In genomic region chr15:102518859-102519201, GRCm38 (mm10) we compare ENCODE assay signal across 8 mouse cellular contexts. TPM values are rescaled to one million over a fixed set of nuclear protein-coding genes. Genes with fewer than 3 reads are reported as not detected.
DNase-seq lines count a peak whose midpoint lies in the region; ATAC-seq and TF ChIP-seq lines count a peak whose summit lies in the region.

No protein-coding gene starts in this region.

- peak overlapping the region; percentile 92 for H3K9ac ChIP-seq in lung, embryonic 16.5 days (ENCODE audit: low read length)
- peak overlapping the region; percentile 81 for H3K9ac ChIP-seq in limb, embryonic 12.5 days (replicated peaks)

- 8% methylated on average over 9 of the region's 9 CpGs for WGBS in lung, embryonic 16.5 days
- 23% methylated on average over 9 of the region's 9 CpGs for WGBS in forebrain, embryonic 10.5 days
- 10% methylated on average over 9 of the region's 9 CpGs for WGBS in limb, embryonic 12.5 days
- WGBS in olfactory bulb, adult 2 months = 6% methylated on average over 9 of the region's 9 CpGs

- peak overlapping the region; percentile 82 for H3K4me2 ChIP-seq in lung, embryonic 16.5 days (ENCODE audit: low read depth, low read length)
- H3K4me2 ChIP-seq in limb, embryonic 12.5 days = peak overlapping the region; percentile 59

- no peak for ATAC-seq in lung, embryonic 16.5 days (ENCODE audit: low read depth)
- ATAC-seq in limb, embryonic 12.5 days (ENCODE audit: insufficient number of reproducible peaks, insufficient read depth, low FRiP score, low TSS enrichment, low read depth) = no peak
- no peak for ATAC-seq in activated CD4-positive, CD25-positive, alpha-beta regulatory T cell, adult 4 months

- no peak; the same call in 1 of the 2 replicates for TF ChIP-seq POLR2A in olfactory bulb, adult 2 months (IDR thresholded peaks at IDR 0.05; ENCODE audit: insufficient read depth, low read depth, low read length)

- no peak for TF ChIP-seq CTCF in olfactory bulb, adult 2 months (IDR thresholded peaks at IDR 0.05; ENCODE audit: insufficient read depth, low read depth, low read length)

- intact Hi-C loops in left cerebral cortex, postnatal 4 days (cut with DNase I) = no loop called here

- H3K4me3 ChIP-seq in lung, embryonic 16.5 days (ENCODE audit: low read length) = peak overlapping the region; percentile 60
- peak overlapping the region; percentile 79 for H3K4me3 ChIP-seq in forebrain, embryonic 10.5 days
- peak overlapping the region; percentile 70 for H3K4me3 ChIP-seq in limb, embryonic 12.5 days (replicated peaks)
- peak overlapping the region; percentile 89 for H3K4me3 ChIP-seq in olfactory bulb, adult 2 months (ENCODE audit: insufficient read depth, low read depth, low read length)

- peaks cover 10% of the 10 kb centered on the region; the same call in 1 of the 2 replicates for H3K36me3 ChIP-seq in lung, embryonic 16.5 days (ENCODE audit: control insufficient read depth, insufficient read depth, low read length)
- H3K36me3 ChIP-seq in forebrain, embryonic 10.5 days (replicated peaks) = peaks cover 37% of the 10 kb centered on the region
- H3K36me3 ChIP-seq in limb, embryonic 12.5 days = peaks cover 30% of the 10 kb centered on the region

- H3K27me3 ChIP-seq in lung, embryonic 16.5 days (ENCODE audit: control insufficient read depth, insufficient read depth, low read depth, low read length) = no peaks in the 10 kb centered on the region
- no peaks in the 10 kb centered on the region for H3K27me3 ChIP-seq in forebrain, embryonic 10.5 days (ENCODE audit: poor library complexity, severe bottlenecking)
- H3K27me3 ChIP-seq in limb, embryonic 12.5 days = no peaks in the 10 kb centered on the region

- peak overlapping the region; percentile 99 for H3K27ac ChIP-seq in lung, embryonic 16.5 days (ENCODE audit: low read length)
- peak overlapping the region; percentile 99 for H3K27ac ChIP-seq in forebrain, embryonic 10.5 days
- peak overlapping the region; percentile 98 for H3K27ac ChIP-seq in limb, embryonic 12.5 days
- peak overlapping the region; percentile 100 for H3K27ac ChIP-seq in olfactory bulb, adult 2 months (ENCODE audit: insufficient read depth, low read depth, low read length)

- DNase-seq in lung, adult 18-20 months = no peak
- no peak for DNase-seq in forebrain, embryonic 10.5 days (ENCODE audit: extremely low spot score, low spot score)
- DNase-seq in left cerebral cortex, postnatal 4 days = no peak
- no peak for DNase-seq in spleen, adult 18-20 months

- H3K4me1 ChIP-seq in lung, embryonic 16.5 days (replicated peaks; ENCODE audit: control insufficient read depth, insufficient read depth, low read length) = peaks cover 14% of the 10 kb centered on the region
- peaks cover 50% of the 10 kb centered on the region for H3K4me1 ChIP-seq in forebrain, embryonic 10.5 days
- H3K4me1 ChIP-seq in limb, embryonic 12.5 days (replicated peaks) = peaks cover 22% of the 10 kb centered on the region
- H3K4me1 ChIP-seq in olfactory bulb, adult 2 months (ENCODE audit: control insufficient read depth, insufficient read depth, low read length) = peaks cover 17% of the 10 kb centered on the region

- no peaks in the 10 kb centered on the region for H3K9me3 ChIP-seq in lung, embryonic 16.5 days (ENCODE audit: control insufficient read depth, low read length)
- H3K9me3 ChIP-seq in forebrain, embryonic 10.5 days = no peaks in the 10 kb centered on the region
- no peaks in the 10 kb centered on the region for H3K9me3 ChIP-seq in limb, embryonic 12.5 days

RNA-seq across cellular contexts. Expression of gene Tarbp2, which starts 0.8 kb away (rescaled TPM):
- polyA plus RNA-seq in lung, embryonic 16.5 days (2015; fragmentation: Nextera tagmentation; extraction: Ambion mirVana) = 73.4 and 77.0 TPM in 2 replicates
- 132 and 137 TPM in 2 replicates for polyA plus RNA-seq in forebrain, embryonic 10.5 days (2016; fragmentation: Nextera tagmentation; extraction: Ambion mirVana)
- polyA plus RNA-seq in limb, embryonic 12.5 days (2016; fragmentation: Nextera tagmentation; extraction: Ambion mirVana) = 109 and 111 TPM in 2 replicates
- polyA plus RNA-seq in olfactory bulb, adult 2 months (2012; ENCODE audit: insufficient read depth, insufficient read length, low replicate concordance, missing spikeins) = not detected in 2 replicates
- 10 to 100 TPM; 71.4 to 72.0 TPM for total RNA-seq in left cerebral cortex, postnatal 4 days (2021)
- 10 to 100 TPM; 25.3 to 25.9 TPM for polyA plus RNA-seq in activated CD4-positive, CD25-positive, alpha-beta regulatory T cell, adult 4 months (2017; shearing (Covaris generic))

RNA-seq across cellular contexts. Expression of gene Map3k12, which starts 2.0 kb away (rescaled TPM):
- 12.5 and 13.2 TPM in 2 replicates for polyA plus RNA-seq in lung, embryonic 16.5 days (2015; fragmentation: Nextera tagmentation; extraction: Ambion mirVana)
- polyA plus RNA-seq in forebrain, embryonic 10.5 days (2016; fragmentation: Nextera tagmentation; extraction: Ambion mirVana) = 24.0 and 25.4 TPM in 2 replicates
- polyA plus RNA-seq in limb, embryonic 12.5 days (2016; fragmentation: Nextera tagmentation; extraction: Ambion mirVana) = 23.8 and 26.6 TPM in 2 replicates
- not detected in 2 replicates for polyA plus RNA-seq in olfactory bulb, adult 2 months (2012; ENCODE audit: insufficient read depth, insufficient read length, low replicate concordance, missing spikeins)
- total RNA-seq in left cerebral cortex, postnatal 4 days (2021) = 10 to 100 TPM; 90.1 to 93.0 TPM
- polyA plus RNA-seq in activated CD4-positive, CD25-positive, alpha-beta regulatory T cell, adult 4 months (2017; shearing (Covaris generic)) = 1 to 10 TPM; 5.5 to 6.2 TPM

RNA-seq across cellular contexts. Expression of gene Npff, which starts 5.9 kb away (rescaled TPM):
- polyA plus RNA-seq in lung, embryonic 16.5 days (2015; fragmentation: Nextera tagmentation; extraction: Ambion mirVana) = 4.4 and 4.5 TPM in 2 replicates
- polyA plus RNA-seq in forebrain, embryonic 10.5 days (2016; fragmentation: Nextera tagmentation; extraction: Ambion mirVana) = 1.3 and 2.2 TPM in 2 replicates
- polyA plus RNA-seq in limb, embryonic 12.5 days (2016; fragmentation: Nextera tagmentation; extraction: Ambion mirVana) = 2.5 and 3.0 TPM in 2 replicates
- not detected in 2 replicates for polyA plus RNA-seq in olfactory bulb, adult 2 months (2012; ENCODE audit: insufficient read depth, insufficient read length, low replicate concordance, missing spikeins)
- total RNA-seq in left cerebral cortex, postnatal 4 days (2021) = 1 to 10 TPM; 3.9 to 5.0 TPM
- polyA plus RNA-seq in activated CD4-positive, CD25-positive, alpha-beta regulatory T cell, adult 4 months (2017; shearing (Covaris generic)) = 1 to 10 TPM; 3.7 to 5.7 TPM

RNA-seq across cellular contexts. Expression of gene Gm10337, which starts 15.3 kb away (rescaled TPM):
- polyA plus RNA-seq in lung, embryonic 16.5 days (2015; fragmentation: Nextera tagmentation; extraction: Ambion mirVana) = not detected in 2 replicates
- polyA plus RNA-seq in forebrain, embryonic 10.5 days (2016; fragmentation: Nextera tagmentation; extraction: Ambion mirVana) = not detected in 2 replicates
- not detected in 2 replicates for polyA plus RNA-seq in limb, embryonic 12.5 days (2016; fragmentation: Nextera tagmentation; extraction: Ambion mirVana)
- not detected in 2 replicates for polyA plus RNA-seq in olfactory bulb, adult 2 months (2012; ENCODE audit: insufficient read depth, insufficient read length, low replicate concordance, missing spikeins)
- total RNA-seq in left cerebral cortex, postnatal 4 days (2021) = not detected
- polyA plus RNA-seq in activated CD4-positive, CD25-positive, alpha-beta regulatory T cell, adult 4 months (2017; shearing (Covaris generic)) = not detected

RNA-seq across cellular contexts. Expression of gene Pcbp2, which starts 48.5 kb away (rescaled TPM):
- 199 and 204 TPM in 2 replicates for polyA plus RNA-seq in lung, embryonic 16.5 days (2015; fragmentation: Nextera tagmentation; extraction: Ambion mirVana)
- 205 and 217 TPM in 2 replicates for polyA plus RNA-seq in forebrain, embryonic 10.5 days (2016; fragmentation: Nextera tagmentation; extraction: Ambion mirVana)
- polyA plus RNA-seq in limb, embryonic 12.5 days (2016; fragmentation: Nextera tagmentation; extraction: Ambion mirVana) = 230 and 239 TPM in 2 replicates
- polyA plus RNA-seq in olfactory bulb, adult 2 months (2012; ENCODE audit: insufficient read depth, insufficient read length, low replicate concordance, missing spikeins) = 834 and 975 TPM in 2 replicates
- 100 to 1,000 TPM; 546 to 548 TPM for total RNA-seq in left cerebral cortex, postnatal 4 days (2021)
- 100 to 1,000 TPM; 208 to 220 TPM for polyA plus RNA-seq in activated CD4-positive, CD25-positive, alpha-beta regulatory T cell, adult 4 months (2017; shearing (Covaris generic))

Comparison
In these comparisons a context has a peak if more than half of its experiments do, and no peak if none do; other contexts are left out.
1. RNA of gene Tarbp2, which starts 0.8 kb away (polyA plus RNA-seq): 132 to 137 TPM in forebrain, embryonic 10.5 days, 109 to 111 TPM in limb, embryonic 12.5 days, 73.4 to 77.0 TPM in lung, embryonic 16.5 days and 25.3 to 25.9 TPM in activated CD4-positive, CD25-positive, alpha-beta regulatory T cell, adult 4 months; not detected in olfactory bulb, adult 2 months; every median in the first group is over 10 times any median in the second.
2. Peak in every context shown above with its lines, with median percentiles within 50 percentile points of each other: H3K27ac ChIP-seq and H3K4me3 ChIP-seq.